Mouse (Mus musculus) layer of hippocampus, adult 9-10 months (tissue): Measurements from ENCODE around the gene Alkbh3.

Experiments used
- DNase-seq: peaks from one replicate; pipeline ENCODE4 v3.0.0; 2022; ENCODE audit warnings: low spot score

The Alkbh3 gene

GRCm38 (mm10) chr2:94010335-94011291 lies at the start of gene Alkbh3:
Gene Alkbh3 (minus strand): TSS chr2:94010807.
- DNase-seq: peak; percentile 83

- DNase-seq: no peak
These were observed 48.9 kb upstream of the Alkbh3 start for GRCm38 (mm10) chr2:94059459-94059858.

- peak; percentile 43 for DNase-seq
These were observed 44.2 kb upstream of the Alkbh3 start for GRCm38 (mm10) chr2:94054813-94055212.

GRCm38 (mm10) chr2:94051952-94052351 lies 41.3 kb upstream of the Alkbh3 start:
- no peak for DNase-seq

GRCm38 (mm10) chr2:94050901-94051300 lies 40.3 kb upstream of the Alkbh3 start:
- DNase-seq: no peak

- no peak for DNase-seq
These were observed 39.0 kb upstream of the Alkbh3 start for GRCm38 (mm10) chr2:94049471-94050176.

- no peak for DNase-seq
These were observed 38.3 kb upstream of the Alkbh3 start for GRCm38 (mm10) chr2:94048733-94049470.

- DNase-seq: no peak
These were observed 37.7 kb upstream of the Alkbh3 start for GRCm38 (mm10) chr2:94048271-94048670.

GRCm38 (mm10) chr2:94045411-94046090 lies 34.9 kb upstream of the Alkbh3 start:
- DNase-seq: no peak

- no peak for DNase-seq
These were observed 33.6 kb upstream of the Alkbh3 start for GRCm38 (mm10) chr2:94044174-94044573.

- DNase-seq: no peak
These were observed 33.1 kb upstream of the Alkbh3 start for GRCm38 (mm10) chr2:94043662-94044061.

GRCm38 (mm10) chr2:94042461-94042860 lies 31.9 kb upstream of the Alkbh3 start:
- no peak for DNase-seq

- no peak for DNase-seq
These were observed 30.0 kb upstream of the Alkbh3 start for GRCm38 (mm10) chr2:94040391-94041125.

GRCm38 (mm10) chr2:94035428-94036331 lies 25.1 kb upstream of the Alkbh3 start:
- DNase-seq: peak; percentile 96

- no peak for DNase-seq
These were observed 20.0 kb upstream of the Alkbh3 start for GRCm38 (mm10) chr2:94030602-94031001.

- DNase-seq: no peak
These were observed 14.0 kb upstream of the Alkbh3 start for GRCm38 (mm10) chr2:94024637-94025036.

- DNase-seq: peak; percentile 94
These were observed 8.3 kb downstream of the Alkbh3 start for GRCm38 (mm10) chr2:94002331-94002730.

GRCm38 (mm10) chr2:94001918-94002317 lies 8.7 kb downstream of the Alkbh3 start:
- DNase-seq: no peak

GRCm38 (mm10) chr2:94001411-94001810 lies 9.2 kb downstream of the Alkbh3 start:
- no peak for DNase-seq

- no peak for DNase-seq
These were observed 14.4 kb downstream of the Alkbh3 start, which contains the start of gene Gm27027 for GRCm38 (mm10) chr2:93996254-93996653. Gene Gm27027 (minus strand): TSS chr2:93996354.
